ENCODE assay signal across 12 mouse cellular contexts in genomic region chr4:134118126-134118800, GRCm38 (mm10). TPM values are rescaled to one million over a fixed set of nuclear protein-coding genes. Genes with fewer than 3 reads are reported as not detected.
DNase-seq lines count a peak whose midpoint lies in the region; ATAC-seq lines count a peak whose summit lies in the region.
"Had no signal": no experiment of that assay in that cellular context is flagged by ENCODE, and none has a peak within 500 bp of the region (broad histone marks: within the 10 kb centered on the region; RNA-seq: fewer than 3 reads in every experiment).

No protein-coding gene starts in this region.

- 33% methylated on average over 14 of the region's 14 CpGs for WGBS in liver, embryonic 12.5 days (ENCODE audit: insufficient replicate concordance)
- WGBS in kidney, embryonic 16.5 days = 61% methylated on average over 14 of the region's 14 CpGs

- H3K9me3 ChIP-seq in liver, embryonic 12.5 days (replicated peaks) = no peaks in the 10 kb centered on the region
- H3K9me3 ChIP-seq in kidney, embryonic 16.5 days (ENCODE audit: low read length) = no peaks in the 10 kb centered on the region
- H3K9me3 ChIP-seq: midbrain, embryonic 15.5 days had no signal

- H3K4me3 ChIP-seq in liver, embryonic 12.5 days = no peak overlapping the region
- H3K4me3 ChIP-seq in kidney, embryonic 16.5 days (ENCODE audit: low read length) = no peak overlapping the region
- H3K4me3 ChIP-seq: midbrain, embryonic 15.5 days had no signal

- H3K27ac ChIP-seq in liver, embryonic 12.5 days = peak overlapping the region; percentile 39; the same call in 1 of the 2 replicates
- H3K27ac ChIP-seq in kidney, embryonic 16.5 days (ENCODE audit: low read length) = no peak overlapping the region
- H3K27ac ChIP-seq: midbrain, embryonic 15.5 days had no signal

- H3K27me3 ChIP-seq in liver, embryonic 12.5 days (replicated peaks) = no peaks in the 10 kb centered on the region
- no peaks in the 10 kb centered on the region for H3K27me3 ChIP-seq in kidney, embryonic 16.5 days (ENCODE audit: insufficient read depth, low read length)
- H3K27me3 ChIP-seq: midbrain, embryonic 15.5 days had no signal

- peaks cover 62% of the 10 kb centered on the region for H3K4me1 ChIP-seq in liver, embryonic 12.5 days
- H3K4me1 ChIP-seq in kidney, embryonic 16.5 days (ENCODE audit: insufficient read depth, low read length) = peaks cover 11% of the 10 kb centered on the region
- H3K4me1 ChIP-seq: midbrain, embryonic 15.5 days had no signal

- H3K4me2 ChIP-seq in liver, embryonic 12.5 days = no peak overlapping the region
- no peak overlapping the region for H3K4me2 ChIP-seq in kidney, embryonic 16.5 days (replicated peaks; ENCODE audit: low read depth, low read length)
- H3K4me2 ChIP-seq: midbrain, embryonic 15.5 days had no signal

- H3K9ac ChIP-seq in liver, embryonic 12.5 days = no peak overlapping the region
- no peak overlapping the region for H3K9ac ChIP-seq in kidney, embryonic 16.5 days (replicated peaks; ENCODE audit: low read length)
- H3K9ac ChIP-seq: midbrain, embryonic 15.5 days had no signal

- peak; percentile 25 to 31 for DNase-seq in lung, postnatal 4 days
- no peak for DNase-seq in lung, postnatal 10 days
- peak; percentile 63 for DNase-seq in ZHBTc4 (ENCODE audit: low read depth, low spot score)
- peak; percentile 82 for DNase-seq in thymus, postnatal 14 days
- no peak for DNase-seq in right cerebral cortex, postnatal 25 days
- DNase-seq: cerebellum, adult 9-11 months; heart, postnatal 14 days; right cerebral cortex, postnatal 14 days had no signal

- ATAC-seq in liver, embryonic 12.5 days = no peak
- no peak for ATAC-seq in kidney, embryonic 16.5 days (ENCODE audit: low FRiP score, low TSS enrichment)
- ATAC-seq: forebrain, embryonic 14.5 days; midbrain, embryonic 15.5 days had no signal

- H3K36me3 ChIP-seq in liver, embryonic 12.5 days = no peaks in the 10 kb centered on the region
- no peaks in the 10 kb centered on the region for H3K36me3 ChIP-seq in kidney, embryonic 16.5 days (ENCODE audit: insufficient read depth, low read length)
- H3K36me3 ChIP-seq: midbrain, embryonic 15.5 days had no signal

RNA-seq across cellular contexts. Expression of gene Sh3bgrl3, which starts 10.3 kb away (rescaled TPM):
- polyA plus RNA-seq in liver, embryonic 12.5 days (2016; fragmentation: Nextera tagmentation; extraction: Ambion mirVana) = 187 and 205 TPM in 2 replicates
- polyA plus RNA-seq in kidney, embryonic 16.5 days (2015; fragmentation: Nextera tagmentation; extraction: Ambion mirVana) = 389 and 435 TPM in 2 replicates

RNA-seq across cellular contexts. Expression of gene Ubxn11, which starts 15.9 kb away (rescaled TPM):
- polyA plus RNA-seq in liver, embryonic 12.5 days (2016; fragmentation: Nextera tagmentation; extraction: Ambion mirVana) = 3.4 and 3.7 TPM in 2 replicates
- polyA plus RNA-seq in kidney, embryonic 16.5 days (2015; fragmentation: Nextera tagmentation; extraction: Ambion mirVana) = 13.5 and 13.8 TPM in 2 replicates

RNA-seq across cellular contexts. Expression of gene Cd52, which starts 23.4 kb away (rescaled TPM):
- polyA plus RNA-seq in liver, embryonic 12.5 days (2016; fragmentation: Nextera tagmentation; extraction: Ambion mirVana) = 18.5 and 21.5 TPM in 2 replicates
- polyA plus RNA-seq in kidney, embryonic 16.5 days (2015; fragmentation: Nextera tagmentation; extraction: Ambion mirVana) = 7.4 and 7.6 TPM in 2 replicates

RNA-seq across cellular contexts. Expression of gene Crybg2, which starts 57.6 kb away (rescaled TPM):
- 0.71 and 0.82 TPM in 2 replicates for polyA plus RNA-seq in liver, embryonic 12.5 days (2016; fragmentation: Nextera tagmentation; extraction: Ambion mirVana)
- polyA plus RNA-seq in kidney, embryonic 16.5 days (2015; fragmentation: Nextera tagmentation; extraction: Ambion mirVana) = 4.2 and 4.5 TPM in 2 replicates

Comparison
In these comparisons a context has a peak if more than half of its experiments do, and no peak if none do; other contexts are left out.
1. DNase-seq: peak in lung, postnatal 4 days (2 of 2), ZHBTc4 (single experiment) and thymus, postnatal 14 days (single experiment); none in lung, postnatal 10 days (single experiment) and right cerebral cortex, postnatal 25 days (single experiment).